Mouse (Mus musculus) Patski (cell line): ENCODE measurements around the gene Cep290. TPM values are rescaled to one million over a fixed set of nuclear protein-coding genes. Genes with fewer than 3 reads are reported as not detected.
A peak's percentile ranks its signal among the peaks of the same experiment; 100 is the strongest.

Source experiments
- ATAC-seq: fragments of 100-300 bp; one replicate; pipeline ENCODE4 v1.8.0; 2021
- CTCF ChIA-PET: fragments of 350-600 bp; sonication (Branson Sonifier 250); formaldehyde crosslinking; loops from one replicate; lab custom pipeline; 2022; ENCODE audit warnings: inconsistent platforms; lab: Charles Lee
- POLR2A ChIA-PET: fragments of 350-600 bp; sonication (Branson Sonifier 250); formaldehyde crosslinking; loops from one replicate; lab custom pipeline; 2022; ENCODE audit warnings: antibody characterized with exemption, inconsistent platforms; lab: Charles Lee
- DNase-seq: peaks from one replicate; pipeline ENCODE4 v3.0.0-alpha.2; 2011; ENCODE audit warnings: low read depth, low spot score
- H3K27me3 ChIP-seq: fragments of 371-371 bp; one replicate; pipeline ENCODE4 v1.5.1; 2021
- CTCF ChIP-seq: fragments of 100-300 bp; IDR thresholded peaks from one replicate; pipeline ENCODE4 v1.5.1; 2021
- in situ Hi-C: fragments of 300-500 bp; cut with MboI; formaldehyde crosslinking; loops from 3 replicates; pipeline ENCODE4 v1.11.1; 2018; ENCODE audit warnings: low pct_unique_long_range_greater_than_20kb, mixed read lengths
- polyA plus RNA-seq: library from polyadenylated mRNA; unstranded; gene quantifications from one replicate; pipeline ENCODE4 v1.2.3, GENCODE M21; 2021

The Cep290 gene
- polyA plus RNA-seq, result 12.4 TPM

DNA sequence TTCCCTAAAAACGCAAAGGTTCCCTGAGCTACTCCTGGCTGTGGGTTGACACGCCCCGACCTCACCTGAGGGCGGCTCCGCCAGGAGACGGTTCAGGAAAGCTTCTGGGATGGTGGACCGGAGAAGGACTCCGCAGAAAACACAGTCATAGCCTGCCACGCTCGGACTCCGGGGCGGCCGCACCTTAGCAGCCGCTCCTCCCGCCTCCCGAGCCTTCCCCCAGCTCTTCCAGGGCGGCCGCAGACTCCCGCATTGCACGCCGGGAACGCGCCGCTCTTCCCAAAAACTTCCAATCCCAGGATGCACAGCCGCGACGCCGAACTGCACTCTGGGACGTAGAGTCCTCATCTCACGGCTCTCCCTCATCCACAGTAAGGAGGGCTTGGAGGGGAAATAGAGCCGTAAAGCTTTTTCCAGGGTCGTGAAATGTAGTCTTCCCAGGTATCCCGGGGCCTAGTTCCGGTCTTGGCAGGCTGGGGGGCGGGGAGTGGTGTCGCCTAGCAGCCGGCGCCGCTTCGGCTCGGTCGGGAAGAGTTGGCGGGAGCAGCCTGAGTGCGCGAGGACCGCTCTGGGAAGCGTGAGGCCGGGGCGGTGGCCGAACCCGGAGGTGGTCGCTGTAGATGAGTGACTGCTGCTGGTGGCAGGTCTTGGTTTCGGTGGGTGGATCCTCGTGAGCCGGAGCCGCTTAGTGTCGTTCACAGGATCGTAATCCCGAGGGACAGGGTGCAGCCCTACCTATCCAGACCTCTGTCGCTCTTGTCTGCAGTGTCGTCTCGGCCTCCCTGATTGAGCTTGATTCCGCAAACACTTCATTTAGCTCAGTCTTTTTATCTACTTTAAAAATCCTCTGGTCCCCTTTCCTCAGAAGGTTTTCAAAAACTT lies at the start of gene Cep290, which contains the start of gene Tmtc3:
Gene Cep290 (plus strand): TSS at position 462 of the 882 bp plus-strand sequence.
Gene Tmtc3 (minus strand): TSS at position 254 of the 882 bp plus-strand sequence.
- DNase-seq (peak; percentile 87), ATAC-seq (peak; percentile 97)
- ChIA-PET CTCF (interaction anchor here (0.9 to 1.9 kb wide), 3 partner anchors 10 to 19 kb away, joined by 3 to 6 read pairs (median 6); no protein-coding TSS in a partner anchor), POLR2A (interaction anchor here (1.1 kb wide), 1 partner anchor 14 kb away, joined by 3 read pairs; no protein-coding TSS in a partner anchor)
- in situ Hi-C loops, result loop anchor here (10.0 to 25.0 kb wide), 2 partner anchors 333 to 1325 kb away; no protein-coding TSS in a partner anchor
- H3K27me3 ChIP-seq, result no peaks in the 10 kb centered on the region
- TF ChIP-seq CTCF, result no peak

DNA sequence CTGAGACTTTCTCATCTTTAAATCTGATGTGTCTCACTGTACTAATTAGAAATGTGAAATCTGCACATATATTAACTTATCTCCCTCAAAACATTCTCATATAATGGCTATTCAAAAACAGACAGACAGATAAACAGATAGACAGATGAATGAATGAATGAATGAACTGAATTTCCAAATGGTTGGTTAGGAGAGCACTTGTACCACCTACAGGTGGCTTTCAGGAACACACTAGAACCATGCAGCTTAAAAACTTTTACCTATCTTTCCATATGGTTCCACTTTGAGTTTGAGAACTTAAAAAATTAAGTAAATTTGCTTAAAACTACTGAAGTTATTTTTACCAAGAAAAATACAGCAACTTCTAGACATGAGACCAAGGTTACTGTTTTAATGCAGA lies 38.0 kb upstream of the Cep290 start:
- ChIA-PET POLR2A (no interaction called here), CTCF (interaction anchor here (1.1 kb wide), 1 partner anchor 10 kb away, joined by 4 read pairs; no protein-coding TSS in a partner anchor)
- in situ Hi-C loops, result no loop called here
- H3K27me3 ChIP-seq, result no peaks in the 10 kb centered on the region
- peak; percentile 12 for TF ChIP-seq CTCF
- no peak for DNase-seq
- ATAC-seq, result no peak

DNA sequence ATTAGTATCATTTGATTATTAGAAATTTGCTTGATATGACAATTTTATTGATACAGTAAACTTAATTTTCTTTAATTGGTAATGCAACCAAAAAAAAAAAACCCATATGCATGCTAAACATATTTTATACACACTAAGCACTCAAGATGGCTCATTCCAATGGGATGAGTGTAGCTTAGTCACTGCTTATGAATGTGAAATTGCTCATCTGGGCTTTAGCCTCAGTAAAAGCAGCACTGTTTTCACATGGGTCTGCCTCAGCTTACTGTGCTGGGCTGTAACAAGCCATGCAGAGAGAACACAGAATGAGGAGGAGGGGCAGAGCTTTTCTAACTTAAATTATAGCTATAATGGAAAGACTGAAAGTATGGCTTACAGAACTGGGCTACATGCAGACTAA lies 26.8 kb upstream of the Cep290 start:
- peak; percentile 90 for ATAC-seq
- ChIA-PET CTCF (no interaction called here), POLR2A (no interaction called here)
- DNase-seq, result peak; percentile 27
- no peaks in the 10 kb centered on the region for H3K27me3 ChIP-seq
- in situ Hi-C loops, result no loop called here
- TF ChIP-seq CTCF, result no peak

DNA sequence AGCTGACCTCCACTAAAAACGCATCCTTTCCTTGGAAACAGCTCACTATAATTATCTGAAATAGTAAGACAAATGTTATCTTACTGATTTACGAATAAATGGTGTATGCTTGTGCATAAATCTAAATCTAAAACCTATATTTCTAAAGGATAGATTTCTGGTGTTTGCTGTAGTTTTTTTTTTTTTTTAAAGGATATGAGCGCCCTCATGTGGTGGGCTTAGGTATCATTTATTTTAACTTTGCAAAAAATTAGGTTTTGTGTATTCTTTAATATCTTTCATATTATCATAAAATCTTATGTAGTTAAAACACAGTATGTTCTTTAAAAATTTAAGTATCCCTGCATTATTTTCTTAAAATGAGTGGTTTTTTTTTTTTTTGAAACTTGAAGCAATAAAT lies 12.3 kb upstream of the Cep290 start:
- no peak for DNase-seq
- H3K27me3 ChIP-seq, result no peaks in the 10 kb centered on the region
- ATAC-seq, result no peak
- in situ Hi-C loops, result loop anchor here (5.0 to 25.0 kb wide), 3 partner anchors 460 to 1313 kb away; partner anchors contain the start of gene Kitl
- ChIA-PET CTCF (interaction anchor here (0.7 to 2.4 kb wide), 7 partner anchors 9 to 832 kb away, joined by 3 to 11 read pairs (median 5); partner anchors contain the start of genes Cep290 and Tmtc3), POLR2A (interaction anchor here (0.7 kb wide), 1 partner anchor 150 kb away, joined by 3 read pairs; no protein-coding TSS in a partner anchor)
- peak; percentile 32 for TF ChIP-seq CTCF

DNA sequence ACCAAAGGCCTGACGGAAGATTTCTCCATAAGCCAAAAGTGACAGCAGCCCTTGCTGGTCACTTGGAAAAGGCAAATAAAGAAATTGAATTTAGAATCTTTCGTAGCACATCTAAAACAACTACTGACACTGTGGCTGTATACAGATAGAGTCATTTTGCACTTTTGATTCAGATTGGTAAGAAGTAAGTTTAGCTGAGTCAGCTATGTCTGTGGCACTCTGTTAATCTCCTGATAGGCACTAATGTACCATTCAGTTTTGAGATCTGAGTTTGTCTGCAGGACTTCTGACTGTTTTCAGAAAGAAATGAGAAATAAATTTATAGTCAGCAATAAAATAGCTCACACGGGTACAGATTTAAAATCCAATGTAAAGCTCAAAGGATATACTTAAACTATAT lies 7.8 kb upstream of the Cep290 start:
- ChIA-PET POLR2A (interaction anchor here (0.6 kb wide), 1 partner anchor 567 kb away, joined by 4 read pairs; no protein-coding TSS in a partner anchor), CTCF (interaction anchor here (1.3 to 1.9 kb wide), 2 partner anchors 8 to 10 kb away, joined by 4 read pairs; no protein-coding TSS in a partner anchor)
- H3K27me3 ChIP-seq, result no peaks in the 10 kb centered on the region
- DNase-seq, result no peak
- in situ Hi-C loops, result loop anchor here (5.0 to 25.0 kb wide), 3 partner anchors 465 to 1317 kb away; partner anchors contain the start of gene Kitl
- no peak for ATAC-seq
- no peak for TF ChIP-seq CTCF

DNA sequence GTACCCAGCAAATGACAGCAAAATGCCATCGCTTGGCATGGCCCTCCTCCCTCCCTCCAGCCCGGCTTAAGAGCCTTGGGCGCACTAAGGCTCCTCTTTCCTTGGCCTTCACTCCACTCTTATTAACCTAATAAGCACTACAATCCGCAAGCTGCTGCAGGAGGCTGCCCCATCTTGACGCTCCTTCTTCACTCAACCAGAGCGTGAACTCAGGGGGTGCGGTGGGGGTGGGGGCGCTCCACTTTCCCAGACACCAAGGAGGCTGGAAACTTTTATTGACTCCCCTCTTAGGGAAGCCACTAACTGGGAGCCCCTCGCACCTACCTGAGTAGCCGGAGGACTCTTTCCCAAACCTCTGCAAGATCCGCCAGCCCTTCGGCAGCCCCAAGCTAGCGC lies 659 bp upstream of the Cep290 start:
- H3K27me3 ChIP-seq, result no peaks in the 10 kb centered on the region
- ChIA-PET POLR2A (no interaction called here), CTCF (interaction anchor here (0.8 to 1.9 kb wide), 4 partner anchors 9 to 24 kb away, joined by 3 to 6 read pairs (median 4); no protein-coding TSS in a partner anchor)
- in situ Hi-C loops, result loop anchor here (10.0 to 25.0 kb wide), 2 partner anchors 332 to 1324 kb away; no protein-coding TSS in a partner anchor
- DNase-seq (no peak), ATAC-seq (peak; percentile 3)
- TF ChIP-seq CTCF, result no peak

DNA sequence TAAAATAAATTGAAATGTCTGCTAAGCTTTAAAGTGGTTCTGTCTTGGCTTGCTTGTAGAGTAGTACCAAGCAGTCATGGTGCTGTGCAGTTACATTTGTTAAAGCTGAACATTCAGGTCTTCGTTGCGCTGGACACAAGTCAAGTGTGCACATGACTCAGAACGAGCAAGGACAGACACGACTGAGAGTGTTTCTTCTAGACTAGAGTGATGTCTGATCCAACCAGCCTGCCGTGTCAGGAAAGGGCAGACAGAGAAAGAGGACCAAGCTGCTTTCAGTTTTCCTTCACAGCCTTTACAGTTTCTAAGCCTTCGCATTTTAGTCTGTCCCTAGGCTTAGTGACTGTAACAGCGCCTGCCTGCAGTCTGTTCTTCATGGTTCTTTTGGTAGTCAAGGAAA lies 4.6 kb downstream of the Cep290 start:
- no peaks in the 10 kb centered on the region for H3K27me3 ChIP-seq
- DNase-seq (no peak), ATAC-seq (no peak)
- in situ Hi-C loops, result loop anchor here (25.0 kb wide), 1 partner anchor 1330 kb away; no protein-coding TSS in a partner anchor
- TF ChIP-seq CTCF, result no peak
- POLR2A ChIA-PET, result no interaction called here
- CTCF ChIA-PET, result no interaction called here

DNA sequence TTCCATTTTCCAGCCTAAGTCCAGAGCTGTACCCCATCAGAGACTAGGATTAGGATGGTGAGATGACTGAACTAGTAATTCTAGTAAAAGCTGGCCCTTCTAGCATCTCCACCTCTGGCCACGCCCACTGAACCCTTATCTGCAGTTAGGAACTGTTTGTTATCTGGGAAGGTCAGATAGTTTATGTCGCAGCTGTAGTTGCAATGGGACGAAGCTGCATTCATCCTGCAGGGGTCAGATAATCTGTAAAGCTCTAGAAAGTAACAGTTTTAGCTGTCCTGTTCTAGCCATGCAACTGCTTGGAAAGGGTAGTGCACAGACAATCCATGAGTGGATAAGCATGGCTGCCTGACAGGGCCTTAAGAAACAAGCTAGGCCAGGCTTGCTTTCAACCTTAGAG lies 11.0 kb downstream of the Cep290 start:
- TF ChIP-seq CTCF, result no peak
- ChIA-PET CTCF (no interaction called here), POLR2A (no interaction called here)
- DNase-seq (no peak), ATAC-seq (no peak)
- no peaks in the 10 kb centered on the region for H3K27me3 ChIP-seq
- in situ Hi-C loops, result loop anchor here (25.0 kb wide), 1 partner anchor 1336 kb away; no protein-coding TSS in a partner anchor

DNA sequence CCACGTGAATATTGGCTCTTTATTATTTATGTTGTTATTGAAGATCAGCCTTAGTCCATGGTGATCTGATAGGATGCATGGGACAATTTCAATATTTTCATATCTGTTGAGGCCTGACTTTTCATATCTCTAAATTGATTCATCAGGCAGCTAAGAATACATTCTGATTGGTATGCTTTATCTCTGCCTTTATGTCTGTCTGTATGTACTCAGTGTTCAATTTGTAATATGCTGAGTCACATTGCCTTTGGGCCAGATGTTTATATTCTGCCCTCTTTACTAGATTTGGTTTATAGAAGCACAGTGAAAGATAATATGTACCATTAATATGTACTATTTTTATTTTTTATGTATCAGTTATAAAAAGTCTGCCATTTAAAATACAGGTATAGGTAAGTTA lies 20.8 kb downstream of the Cep290 start:
- DNase-seq (no peak), ATAC-seq (no peak)
- CTCF ChIA-PET, result no interaction called here
- POLR2A ChIA-PET, result no interaction called here
- in situ Hi-C loops, result no loop called here
- no peak for TF ChIP-seq CTCF
- H3K27me3 ChIP-seq, result no peaks in the 10 kb centered on the region

DNA sequence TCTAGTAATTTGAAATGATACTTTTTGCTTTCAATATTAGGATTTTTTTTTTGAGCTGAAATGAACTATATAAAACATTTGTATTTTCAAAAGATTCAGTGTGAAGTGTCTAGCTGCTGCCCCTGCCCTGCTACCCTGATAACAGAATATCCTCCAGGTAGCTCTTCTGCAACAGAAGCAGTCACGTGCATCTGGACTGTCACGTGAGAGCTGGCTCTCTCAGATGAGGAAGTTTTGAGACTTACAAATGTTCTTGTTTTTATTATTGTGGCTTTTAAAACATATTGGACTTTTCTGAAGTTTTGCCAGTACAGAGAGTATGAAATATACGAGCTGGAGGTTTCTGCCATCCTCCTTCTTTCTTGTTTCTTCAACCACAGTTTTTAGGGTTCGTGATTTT lies 34.3 kb downstream of the Cep290 start:
- in situ Hi-C loops, result no loop called here
- POLR2A ChIA-PET, result no interaction called here
- TF ChIP-seq CTCF, result no peak
- H3K27me3 ChIP-seq, result no peaks in the 10 kb centered on the region
- ATAC-seq (no peak), DNase-seq (no peak)
- CTCF ChIA-PET, result interaction anchor here (1.2 to 1.7 kb wide), 2 partner anchors 9 to 10 kb away, joined by 6 read pairs; no protein-coding TSS in a partner anchor
